Mouse (Mus musculus) NIH3T3 (cell line): ENCODE results near the gene Tekt1.
A peak's percentile ranks its signal among the peaks of the same experiment; 100 is the strongest.

ENCODE experiments used
- DNase-seq: peaks from one replicate; pipeline ENCODE4 v3.0.0-alpha.2; 2012; ENCODE audit warnings: low read depth

Gene Tekt1

DNA sequence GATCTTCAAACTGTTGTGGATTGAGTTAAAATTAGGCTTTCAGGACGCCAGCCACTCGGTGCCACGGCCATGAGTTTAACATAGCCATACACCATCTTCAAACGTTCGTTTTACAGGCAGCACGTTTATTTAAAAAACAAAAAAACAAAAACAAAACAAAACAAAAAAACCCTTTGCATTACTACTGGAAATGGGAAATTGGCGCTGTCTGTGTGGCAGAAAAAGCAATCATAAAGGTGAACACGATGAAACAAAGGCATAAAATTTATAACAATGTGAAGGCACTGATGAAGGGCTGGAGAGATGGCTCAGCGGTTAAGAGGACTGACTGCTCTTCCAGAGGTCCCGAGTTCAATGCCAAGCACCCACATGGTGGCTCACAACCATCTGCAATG, at the start of gene Tekt1:
Gene Tekt1 (minus strand): TSS at position 96 of the 395 bp plus-strand sequence.
- DNase-seq: no peak

DNA sequence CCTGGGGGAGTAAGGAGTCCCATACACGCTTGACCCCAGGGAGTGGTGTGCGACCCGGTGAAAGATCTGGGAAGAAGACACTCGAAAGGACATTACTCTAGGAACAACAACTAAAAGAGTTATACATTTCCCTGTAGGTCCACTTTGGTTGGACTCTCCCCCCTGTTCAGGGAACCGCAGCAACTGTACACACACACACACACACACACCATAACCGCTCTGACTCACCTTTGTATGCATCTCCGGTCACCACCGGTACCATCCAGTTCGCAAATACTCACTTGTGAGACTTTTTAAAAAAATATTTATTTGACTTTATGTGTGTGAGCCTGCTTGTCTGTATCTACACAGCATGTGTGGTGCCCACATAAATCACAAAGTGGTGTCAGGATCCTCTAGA, 49.7 kb upstream of the Tekt1 start:
- no peak for DNase-seq

DNA sequence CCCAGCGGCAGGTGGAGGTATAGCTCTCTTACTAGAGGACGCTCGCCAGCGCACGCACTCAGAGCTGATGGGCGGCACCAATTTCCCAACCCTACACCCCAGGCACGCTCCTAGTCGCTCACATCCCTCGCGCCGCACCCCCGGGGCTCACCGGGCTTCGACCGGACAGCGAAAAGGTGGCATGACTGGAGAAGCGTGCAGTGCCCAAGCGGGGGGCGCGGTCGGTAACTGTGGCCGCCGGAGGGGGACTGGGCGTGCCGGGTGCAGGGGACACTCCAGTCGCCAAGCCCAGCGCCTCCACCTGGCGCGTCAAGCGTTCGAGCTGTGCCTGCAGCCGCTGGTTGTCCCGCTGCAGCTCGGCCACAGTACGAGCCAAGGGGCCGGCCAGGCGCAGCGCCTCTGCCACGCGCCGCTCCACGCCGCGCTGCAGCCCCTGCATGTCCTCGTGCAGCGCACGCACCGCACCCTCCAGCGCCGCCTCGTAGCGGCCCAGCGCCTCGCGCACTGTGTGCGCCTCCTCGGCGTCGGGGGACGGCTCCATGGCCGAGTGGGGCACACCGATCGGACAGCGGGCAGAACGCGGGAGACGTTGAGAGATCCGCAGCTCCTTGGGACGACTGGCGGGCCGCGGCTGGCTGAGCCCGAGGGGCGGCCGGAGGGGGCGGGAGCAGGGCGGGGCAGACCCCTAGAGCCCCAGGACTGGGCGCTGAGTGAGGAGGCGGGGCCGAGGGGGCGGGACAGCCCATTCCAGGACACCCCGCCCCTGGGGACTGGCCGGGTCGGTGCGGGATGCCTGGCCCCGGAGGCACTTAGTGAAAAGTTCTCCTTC, 49.1 kb upstream of the Tekt1 start, which contains the start of gene Smtnl2:
Gene Smtnl2 (minus strand): TSS at position 621 of the 829 bp plus-strand sequence.
- DNase-seq: no peak

DNA sequence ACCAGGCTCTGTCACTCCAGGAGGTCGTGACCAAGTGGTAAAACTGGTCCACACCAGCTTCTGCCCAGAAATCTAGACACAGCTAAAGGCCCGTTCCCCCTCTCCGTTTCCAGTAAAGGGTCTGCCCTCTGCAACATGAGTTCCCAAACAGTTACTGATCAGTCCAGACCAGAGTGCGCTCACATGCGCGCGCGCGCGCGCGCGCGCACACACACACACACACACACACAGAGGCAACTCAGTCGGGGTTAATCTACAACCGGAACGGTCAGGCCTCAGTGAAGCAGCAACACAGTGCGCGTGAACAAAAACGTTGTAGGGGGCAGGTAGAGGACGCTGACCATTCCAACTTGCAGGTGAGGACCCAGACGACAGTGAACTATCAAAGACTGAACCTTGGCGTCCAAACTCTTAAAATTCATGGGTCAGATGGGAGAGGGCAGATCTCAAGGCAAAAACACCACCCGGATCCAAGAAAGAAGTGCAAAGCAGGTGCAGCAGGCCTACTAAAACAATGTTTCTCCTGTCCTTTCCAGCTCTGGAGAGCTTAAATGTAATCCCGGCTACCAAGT, 48.4 kb upstream of the Tekt1 start:
- DNase-seq: no peak

DNA sequence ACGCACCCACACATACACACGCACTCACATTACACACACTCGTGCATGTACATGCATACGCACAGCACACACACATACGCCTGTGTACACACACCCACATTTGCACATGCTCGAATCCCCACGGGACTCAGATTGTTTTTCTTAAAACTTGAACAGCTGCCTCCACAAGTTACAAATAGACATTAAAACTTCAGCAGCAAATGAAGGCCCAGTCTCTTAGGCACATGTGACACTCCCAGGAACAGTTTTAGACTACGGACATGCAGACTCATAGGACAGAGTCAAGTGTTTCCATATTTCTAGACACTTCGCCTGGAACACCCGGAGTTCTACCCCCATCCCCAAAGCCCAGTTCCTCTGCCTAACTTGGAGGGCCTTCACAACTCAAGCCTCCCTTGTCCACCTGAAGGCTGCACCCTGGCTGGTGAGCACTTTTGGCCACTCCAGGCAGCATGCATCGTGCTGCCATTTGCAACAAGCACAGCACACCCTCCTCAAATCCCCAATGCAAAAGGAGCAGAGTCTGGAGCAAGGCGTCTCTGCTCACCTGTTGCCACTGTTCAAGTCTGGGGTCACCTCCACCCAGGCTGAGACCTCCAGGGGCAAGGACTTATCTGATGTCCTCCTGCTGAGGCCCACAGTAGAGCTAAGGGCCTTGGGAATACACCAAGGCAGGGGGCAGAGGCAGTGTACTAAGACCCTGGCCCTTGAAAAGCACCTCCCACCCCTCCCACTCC, 47.6 kb upstream of the Tekt1 start:
- no peak for DNase-seq

DNA sequence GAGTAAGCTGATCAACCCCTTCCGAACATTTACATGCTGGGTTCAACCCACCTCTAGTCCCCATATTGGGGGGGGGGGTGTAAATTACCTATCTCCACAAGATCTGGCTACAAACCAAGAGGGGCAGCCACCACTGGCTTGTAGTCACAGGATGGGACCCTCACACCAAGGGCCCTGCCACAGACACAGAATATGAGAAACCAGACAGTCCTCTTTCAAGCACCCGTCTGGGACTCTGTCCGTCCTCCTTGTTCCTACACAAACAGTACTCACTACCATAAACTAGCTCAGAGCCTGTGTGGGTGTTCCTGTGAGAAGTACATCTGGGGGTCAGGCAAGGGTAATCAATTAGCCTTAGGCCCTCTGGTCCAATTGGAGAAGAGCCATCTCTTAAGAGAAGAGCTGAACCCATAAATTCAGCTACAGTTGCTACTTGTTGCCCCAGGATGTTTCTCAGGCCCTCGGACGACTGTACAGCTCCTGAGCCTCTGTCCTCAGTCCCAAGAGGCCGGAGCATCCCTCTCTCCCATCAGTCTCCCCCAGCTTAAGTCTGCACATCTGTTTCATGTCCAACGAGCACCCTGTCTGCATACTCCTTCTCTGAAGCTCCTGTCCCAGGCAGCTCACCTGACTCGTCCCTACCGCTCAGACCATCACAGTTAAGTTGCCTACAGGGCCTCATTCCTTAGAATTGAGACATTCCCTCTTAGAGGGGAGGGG, 46.4 kb upstream of the Tekt1 start:
- no peak for DNase-seq

DNA sequence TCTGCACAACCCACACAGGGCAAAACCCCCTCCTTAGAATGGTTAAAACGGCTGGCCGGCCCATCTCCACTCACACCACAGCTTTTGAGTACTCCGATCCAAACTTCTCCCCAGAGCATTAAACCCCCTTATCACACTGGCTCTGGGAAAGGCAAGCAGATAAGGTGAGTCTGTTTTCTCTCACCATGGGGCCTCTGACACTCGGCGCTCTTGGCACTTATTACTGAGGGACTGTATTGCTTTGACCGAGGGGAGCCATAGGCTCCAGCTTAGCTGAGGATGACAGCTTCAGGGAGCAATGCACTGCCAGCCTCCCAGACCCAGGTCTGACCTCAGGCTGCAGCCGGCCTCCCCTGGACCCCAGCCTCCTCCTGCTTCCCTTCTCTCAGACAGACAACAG, 45.3 kb upstream of the Tekt1 start:
- no peak for DNase-seq

DNA sequence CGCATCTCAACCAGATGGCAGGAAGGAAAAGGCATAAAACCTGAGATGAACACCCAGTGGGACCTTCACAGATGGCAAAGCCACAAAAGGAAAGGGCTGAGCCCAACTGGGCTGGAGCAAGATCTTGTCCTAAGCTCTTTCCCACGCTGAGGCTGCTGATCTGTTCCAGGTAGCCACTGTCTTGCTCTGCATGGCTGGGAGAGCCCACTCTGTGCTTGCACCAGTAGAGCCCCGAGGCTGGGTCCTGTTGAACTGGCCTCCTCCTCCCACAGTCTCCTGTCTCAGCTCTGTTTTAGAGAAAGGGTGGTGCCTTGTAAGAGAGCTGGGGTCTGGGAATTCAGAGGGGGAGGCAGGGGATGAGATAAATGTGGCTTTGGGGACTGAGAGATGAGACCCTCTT, 44.8 kb upstream of the Tekt1 start:
- DNase-seq: no peak

DNA sequence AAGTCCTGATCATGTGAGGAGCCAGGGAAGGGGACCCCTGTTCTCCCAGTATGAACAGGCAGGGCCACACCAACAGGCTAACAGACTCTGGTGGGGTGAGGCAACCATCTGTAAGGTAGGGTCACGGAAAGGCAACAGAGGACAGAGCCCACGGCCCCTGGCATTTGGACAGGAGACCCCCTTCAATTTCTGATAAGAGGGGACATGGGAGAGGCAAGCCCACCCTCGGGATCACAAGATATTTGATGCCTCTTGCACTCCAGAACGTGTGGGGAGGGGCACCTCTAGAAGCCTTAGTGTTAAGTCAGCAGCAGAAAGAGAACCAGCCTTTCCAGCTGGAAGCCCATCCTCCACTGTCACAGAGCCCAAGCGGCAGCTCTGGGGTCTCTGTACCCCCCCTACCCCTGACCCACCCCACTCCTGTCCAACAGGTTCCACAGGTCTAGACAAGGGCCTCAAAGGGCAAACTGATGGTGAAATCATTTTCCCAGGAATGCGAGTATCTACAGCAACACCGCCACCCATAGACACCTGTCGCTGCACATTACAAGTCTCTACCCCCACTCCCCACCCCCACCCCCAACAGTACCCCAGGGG, 43.9 kb upstream of the Tekt1 start:
- no peak for DNase-seq

DNA sequence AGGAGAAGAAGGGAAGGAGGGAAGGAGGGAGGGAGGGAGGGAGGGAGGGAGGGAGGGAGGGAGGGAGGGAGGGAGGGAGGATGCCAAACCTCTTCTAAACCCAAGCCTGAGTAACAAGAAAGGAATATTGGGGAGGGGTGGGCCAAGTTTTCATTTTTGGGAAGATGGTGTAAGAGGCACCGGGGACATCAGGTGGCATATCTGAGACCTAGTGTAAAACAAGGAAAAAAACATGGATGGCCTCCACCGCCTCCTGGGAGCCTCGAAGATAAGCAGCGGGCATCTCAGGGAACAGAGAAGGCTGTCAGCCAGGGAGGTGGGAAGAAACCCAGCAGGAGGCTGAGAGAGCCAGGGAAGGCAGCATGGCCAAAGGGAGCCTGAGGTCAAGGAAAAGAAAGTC, 43.3 kb upstream of the Tekt1 start:
- no peak for DNase-seq

DNA sequence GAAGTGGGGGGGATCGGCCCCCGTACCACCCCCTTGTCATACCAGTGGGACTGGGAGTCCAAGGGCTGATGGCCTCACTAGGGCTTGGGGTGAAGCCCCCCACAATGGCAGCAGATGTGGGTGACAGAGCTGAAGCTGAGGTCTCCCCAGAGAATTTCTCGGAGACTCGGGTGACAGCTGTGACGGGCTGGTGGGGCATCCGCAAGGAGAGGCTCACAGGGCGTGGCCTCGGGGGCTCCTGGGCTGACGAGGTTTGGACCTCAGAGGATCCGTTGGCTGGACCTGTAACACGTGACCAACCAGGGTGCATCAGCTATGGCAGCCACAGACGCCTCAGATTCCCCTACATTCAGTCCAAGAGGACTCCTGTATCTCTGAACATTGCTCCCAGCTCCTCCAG, 40.7 kb upstream of the Tekt1 start:
- no peak for DNase-seq

DNA sequence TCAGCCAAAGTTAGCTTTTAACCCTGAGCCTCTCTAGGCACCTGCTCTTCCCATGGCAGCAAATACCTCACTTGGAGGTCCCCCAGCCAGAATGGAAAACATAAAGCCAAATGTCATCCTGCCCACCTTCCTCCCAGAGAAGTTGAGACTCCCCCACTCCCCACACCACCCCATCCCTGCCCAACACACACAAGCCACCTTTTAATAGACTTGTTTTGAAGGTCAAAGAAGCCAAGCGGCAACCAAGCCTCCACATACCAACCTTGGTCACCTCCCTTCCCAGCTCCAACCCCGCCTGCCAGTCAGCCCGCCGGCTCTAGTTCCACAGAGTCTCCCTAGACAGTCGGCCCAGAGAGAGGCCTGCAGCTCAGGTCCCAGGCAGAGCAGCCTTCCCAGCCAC, 39.8 kb upstream of the Tekt1 start:
- DNase-seq: no peak

DNA sequence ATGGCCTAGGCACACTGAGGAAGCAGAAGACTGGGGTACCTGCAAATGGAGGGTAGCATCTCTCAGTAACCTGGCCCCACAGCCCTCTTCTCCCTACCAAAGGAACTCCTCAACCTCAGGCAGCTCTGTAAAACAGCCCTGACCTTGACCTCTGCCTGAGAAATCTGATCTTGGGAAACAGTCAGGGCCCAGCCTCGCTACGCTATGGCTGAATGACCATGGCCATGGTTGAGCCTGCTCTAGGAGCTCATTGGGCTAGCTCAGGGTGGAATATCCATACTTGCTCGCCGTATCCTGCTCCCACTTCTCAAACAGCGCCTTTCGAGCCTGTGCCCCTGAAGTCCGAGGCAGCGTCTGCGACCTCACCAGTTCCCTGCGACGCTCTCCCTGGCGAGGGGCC, 38.8 kb upstream of the Tekt1 start:
- DNase-seq: no peak

DNA sequence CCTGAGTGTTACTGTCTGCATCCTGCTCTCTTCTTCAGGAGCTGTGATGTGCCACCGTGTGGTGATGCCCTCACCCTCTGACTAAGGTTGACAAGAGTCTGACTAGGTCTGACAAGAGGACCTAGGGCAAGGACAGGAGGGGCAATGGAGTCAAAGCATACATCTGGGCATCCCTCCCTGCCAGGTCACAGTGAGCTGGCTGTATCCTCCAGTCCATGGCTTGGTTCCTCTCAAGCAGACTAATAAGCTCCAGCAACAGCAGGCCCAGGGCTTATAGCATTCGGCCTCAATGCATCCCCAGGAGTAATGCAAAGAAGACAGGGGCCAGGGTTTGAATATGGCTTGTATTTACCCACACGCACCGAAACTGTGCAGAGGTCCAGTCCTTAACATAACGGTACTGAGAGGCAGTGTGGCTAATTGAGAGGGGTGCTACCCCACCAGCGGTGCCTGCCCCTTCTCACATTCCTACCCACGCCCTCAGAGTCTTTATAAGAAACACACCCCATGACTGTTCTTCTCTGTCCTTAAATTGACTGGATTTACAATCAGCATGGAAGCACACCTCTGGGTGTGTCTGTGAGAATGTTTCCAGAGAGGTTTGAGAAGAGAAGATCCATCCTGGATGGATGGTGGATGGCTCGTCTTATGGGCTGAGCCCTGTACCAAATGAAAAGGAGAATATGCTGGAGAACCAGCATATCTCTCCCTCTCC, 35.7 kb upstream of the Tekt1 start:
- DNase-seq: no peak

DNA sequence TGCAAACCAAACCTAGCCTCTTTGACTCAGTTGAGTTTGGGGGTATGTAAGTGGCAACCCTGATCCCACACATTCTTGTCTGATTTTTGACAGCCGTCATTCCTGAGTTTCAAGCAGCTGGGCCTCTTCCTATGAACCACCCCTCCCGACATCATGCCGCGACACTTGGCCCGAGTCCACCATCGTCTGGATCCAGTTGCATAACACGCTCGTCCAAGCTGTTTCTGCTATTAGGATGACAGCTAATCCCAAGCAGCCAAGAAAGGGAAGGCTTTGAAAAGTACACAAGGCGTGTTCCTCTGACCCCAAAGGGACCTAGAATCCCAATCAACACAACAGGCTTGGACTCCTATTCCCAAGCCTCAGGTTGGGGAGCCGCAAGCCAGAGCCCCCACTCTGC, 34.8 kb upstream of the Tekt1 start:
- peak; percentile 52 for DNase-seq

DNA sequence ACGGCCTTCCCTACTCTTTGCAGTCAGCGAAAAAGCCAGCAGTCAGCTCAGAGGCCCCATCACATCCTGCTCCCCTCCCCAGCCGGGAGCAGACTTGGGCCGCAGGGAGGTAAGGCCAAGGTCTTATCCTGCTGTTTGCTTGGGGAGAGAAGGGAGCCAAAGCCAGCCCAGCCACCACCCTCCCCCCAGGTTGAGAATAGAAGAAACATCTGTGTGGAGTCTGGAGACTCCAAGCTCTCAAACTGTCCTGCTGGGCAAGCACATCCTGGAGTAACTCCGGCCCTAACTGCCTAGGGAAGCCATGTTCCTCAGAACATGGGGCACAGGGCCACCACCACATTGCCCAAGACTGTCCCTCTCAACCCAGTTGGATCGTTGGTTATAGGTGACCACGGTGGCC, 34.4 kb upstream of the Tekt1 start:
- no peak for DNase-seq

DNA sequence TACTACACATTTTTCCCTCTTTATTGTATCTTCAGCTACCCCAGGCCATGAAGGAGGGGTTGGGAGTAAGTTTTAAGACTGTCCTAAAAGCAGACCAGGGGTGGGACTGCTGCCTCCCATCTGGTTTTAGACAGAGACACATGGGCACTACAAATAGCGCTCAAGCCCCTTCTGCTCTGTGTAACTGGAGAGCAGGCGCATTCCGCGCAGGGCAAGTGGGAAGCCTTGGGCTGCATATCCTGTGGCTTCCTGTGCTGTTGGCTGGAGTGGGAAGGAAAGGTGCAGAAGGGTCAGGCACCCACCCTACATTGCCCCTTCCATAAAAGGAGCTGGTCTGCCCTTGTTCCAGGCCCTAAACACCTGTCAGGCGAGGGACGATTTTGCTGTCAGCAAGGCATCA, 33.4 kb upstream of the Tekt1 start:
- no peak for DNase-seq

DNA sequence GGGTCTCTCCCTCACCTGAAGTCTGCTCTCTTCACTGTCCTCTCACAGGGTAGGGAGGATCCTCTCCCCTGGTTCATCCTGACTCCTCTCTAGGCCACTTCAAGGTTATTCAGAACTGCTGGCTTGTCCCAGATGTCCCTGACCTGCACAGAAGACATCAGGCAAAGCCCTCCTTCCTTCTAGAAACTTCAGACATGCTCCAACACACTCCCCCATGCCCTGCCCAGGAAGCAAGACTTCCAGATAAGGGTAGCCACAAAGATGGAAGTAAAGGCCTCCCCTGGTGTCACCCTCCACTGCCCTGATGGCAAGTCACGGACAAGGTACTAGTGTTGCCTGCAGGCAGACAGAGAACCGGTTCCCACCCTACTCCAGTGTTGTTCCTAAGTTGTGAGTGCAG, 32.5 kb upstream of the Tekt1 start:
- no peak for DNase-seq

DNA sequence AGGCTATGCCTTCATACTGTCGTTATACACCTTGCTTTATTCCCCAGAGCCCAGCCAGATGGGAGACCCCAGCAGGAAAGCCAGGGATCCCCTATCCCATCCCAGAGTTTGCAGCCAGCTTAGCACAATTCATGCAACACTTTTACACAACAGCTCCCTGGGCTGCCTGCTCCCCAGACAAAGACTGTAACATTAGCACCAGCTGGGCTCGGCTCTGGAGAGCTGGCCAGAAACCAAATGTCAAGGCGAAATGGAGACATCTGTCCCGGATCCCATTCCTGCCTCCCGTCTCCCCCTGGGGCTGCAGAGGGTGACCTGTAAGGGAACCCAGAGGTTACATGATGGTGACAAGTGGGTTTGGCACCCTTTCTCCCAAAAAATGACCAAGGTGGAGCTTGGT, 31.4 kb upstream of the Tekt1 start:
- no peak for DNase-seq

DNA sequence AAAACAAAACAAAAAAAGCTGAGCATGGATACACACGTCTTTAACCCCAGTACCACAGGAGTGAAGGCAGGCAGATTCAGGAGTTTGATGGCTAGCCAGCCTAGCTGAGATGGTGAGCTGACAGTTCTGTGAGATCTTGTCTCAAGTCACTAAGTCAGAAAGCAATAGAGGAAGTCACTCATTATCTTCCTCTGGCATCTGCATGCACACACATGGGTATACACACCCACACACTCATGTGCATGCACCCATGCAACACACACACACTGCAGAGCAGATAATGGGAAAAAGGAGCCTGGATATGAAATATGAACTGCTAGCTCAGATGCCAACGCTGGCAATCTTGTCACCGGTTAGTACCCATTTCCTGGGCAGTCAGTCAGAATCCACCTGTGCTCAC, 31.0 kb upstream of the Tekt1 start:
- DNase-seq: no peak

DNA sequence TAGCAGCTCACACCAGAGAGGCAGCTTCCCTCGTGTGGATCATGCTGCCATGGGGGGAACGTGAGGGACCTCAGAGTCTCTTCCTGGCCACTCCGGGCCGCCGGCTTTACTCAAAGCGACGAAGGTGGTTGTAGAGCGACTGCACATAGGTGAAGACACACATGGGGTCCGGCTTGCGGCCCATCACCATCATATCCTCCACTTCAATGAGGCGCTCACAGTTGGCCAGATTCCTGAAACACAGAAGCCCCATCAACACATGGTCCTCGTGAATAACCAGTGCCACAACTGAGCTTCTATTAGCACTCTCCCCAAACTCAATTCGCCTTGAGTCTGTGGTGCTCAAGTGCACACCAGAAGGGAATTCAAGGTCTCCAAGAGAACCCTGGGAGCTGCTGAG, 28.9 kb upstream of the Tekt1 start:
- DNase-seq: no peak
